Comparison of ENCODE assay signal across 15 mouse cellular contexts in genomic region chr14:49090102-49090501, GRCm38 (mm10).
"Had no signal": no experiment of that assay in that cellular context is flagged by ENCODE, and none has a peak within 500 bp of the region (broad histone marks: within the 10 kb centered on the region; RNA-seq: fewer than 3 reads in every experiment).

No protein-coding gene starts in this region.

- ATAC-seq: liver, embryonic 12.5 days had no signal

- H3K4me3 ChIP-seq: layer of hippocampus, adult 2 months; limb, embryonic 15.5 days; liver, embryonic 12.5 days; megakaryocyte, embryonic 14.5 days; neural tube, embryonic 12.5 days; stomach, embryonic 15.5 days had no signal

- H3K4me2 ChIP-seq: limb, embryonic 15.5 days; liver, embryonic 12.5 days; lung, embryonic 14.5 days; neural tube, embryonic 12.5 days; stomach, embryonic 15.5 days had no signal

- H3K9me3 ChIP-seq: limb, embryonic 15.5 days; liver, embryonic 12.5 days; megakaryocyte, embryonic 14.5 days; neural tube, embryonic 12.5 days; stomach, embryonic 15.5 days had no signal

- H3K27me3 ChIP-seq: limb, embryonic 15.5 days; liver, embryonic 12.5 days; megakaryocyte, embryonic 14.5 days; neural tube, embryonic 12.5 days; stomach, embryonic 15.5 days had no signal

- H3K9ac ChIP-seq: limb, embryonic 15.5 days; liver, embryonic 12.5 days; lung, embryonic 14.5 days; neural tube, embryonic 12.5 days; stomach, embryonic 15.5 days had no signal

- DNase-seq: kidney, adult 18-20 months; kidney, postnatal 10 days; kidney, postnatal 4 days; lung, embryonic 14.5 days; lung, postnatal 10 days; lung, postnatal 4 days; right cerebral cortex, postnatal 4 days; thymus, adult 2 months; thymus, postnatal 25 days had no signal

- H3K27ac ChIP-seq: layer of hippocampus, adult 2 months; limb, embryonic 15.5 days; liver, embryonic 12.5 days; neural tube, embryonic 12.5 days; stomach, embryonic 15.5 days had no signal

- H3K4me1 ChIP-seq: limb, embryonic 15.5 days; liver, embryonic 12.5 days; megakaryocyte, embryonic 14.5 days; neural tube, embryonic 12.5 days; stomach, embryonic 15.5 days had no signal
